Mouse (Mus musculus): ENCODE data around the gene Cdkal1. TPM values are rescaled to one million over a fixed set of nuclear protein-coding genes. Genes with fewer than 3 reads are reported as not detected.

Gene Cdkal1
- polyA plus RNA-seq, 1 experiment from 2014 or later: 25.9 TPM

- H3K4me2 ChIP-seq (ENCODE audit: low read depth, low read length): no peak overlapping the region
- no peaks in the 10 kb centered on the region for H3K36me3 ChIP-seq (ENCODE audit: control insufficient read depth, insufficient read depth, low read length)
- no peak overlapping the region for H3K9ac ChIP-seq (ENCODE audit: low read depth, low read length)
- DNase-seq (ENCODE audit: low spot score): peak; percentile 16
- H3K27me3 ChIP-seq (replicated peaks; ENCODE audit: control insufficient read depth, insufficient read depth, low read length): no peaks in the 10 kb centered on the region
- WGBS: 38% methylated on average over 4 of the region's 4 CpGs
- no peak overlapping the region for H3K27ac ChIP-seq (replicated peaks; ENCODE audit: low read depth, low read length)
- ATAC-seq (ENCODE audit: low read depth): 0 out of 2 replicates have a peak, but pooled peaks have one; percentile 15
- H3K4me1 ChIP-seq (ENCODE audit: control insufficient read depth, insufficient read depth, low read length): 0 out of 2 replicates have a peak, but pooled peaks cover 2% of the 10 kb centered on the region
- H3K9me3 ChIP-seq (ENCODE audit: control insufficient read depth, low read length): no peaks in the 10 kb centered on the region
- H3K4me3 ChIP-seq (ENCODE audit: low read depth, low read length): no peak overlapping the region
Measured at GRCm38 (mm10) chr13:29273693-29274221, 581.7 kb downstream of the Cdkal1 start.

DNA sequence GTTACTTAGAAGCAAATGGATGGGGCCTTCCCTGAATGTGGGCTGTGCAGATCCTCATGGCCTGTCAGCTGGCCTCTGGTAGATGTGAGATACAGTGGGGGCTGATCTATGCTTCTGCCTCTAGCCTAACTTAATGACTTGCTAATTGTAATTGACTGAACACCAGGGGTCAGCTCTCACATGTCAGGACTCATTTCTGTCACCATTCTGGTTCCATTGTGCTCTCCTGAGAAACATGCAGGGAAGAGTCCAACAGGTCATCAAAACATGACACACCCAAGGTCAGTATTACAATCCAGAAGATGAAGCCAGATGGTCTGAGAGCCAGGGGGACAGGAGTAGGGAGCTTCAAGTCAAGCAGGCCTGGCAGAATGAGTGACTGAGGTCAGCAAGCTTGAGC is 584.0 kb downstream of the Cdkal1 start:
- H3K4me3 ChIP-seq (ENCODE audit: low read depth, low read length): no peak overlapping the region
- H3K27ac ChIP-seq (replicated peaks; ENCODE audit: low read depth, low read length): no peak overlapping the region
- no peaks in the 10 kb centered on the region for H3K9me3 ChIP-seq (ENCODE audit: control insufficient read depth, low read length)
- peak; percentile 53; the same call in 1 of the 2 replicates for ATAC-seq (ENCODE audit: low read depth)
- no peak overlapping the region for H3K4me2 ChIP-seq (ENCODE audit: low read depth, low read length)
- no peaks in the 10 kb centered on the region for H3K27me3 ChIP-seq (replicated peaks; ENCODE audit: control insufficient read depth, insufficient read depth, low read length)
- no peaks in the 10 kb centered on the region for H3K36me3 ChIP-seq (ENCODE audit: control insufficient read depth, insufficient read depth, low read length)
- 0 out of 2 replicates have a peak, but pooled peaks cover 2% of the 10 kb centered on the region for H3K4me1 ChIP-seq (ENCODE audit: control insufficient read depth, insufficient read depth, low read length)
- no peak overlapping the region for H3K9ac ChIP-seq (ENCODE audit: low read depth, low read length)
- DNase-seq (ENCODE audit: low spot score): peak; percentile 29

DNA sequence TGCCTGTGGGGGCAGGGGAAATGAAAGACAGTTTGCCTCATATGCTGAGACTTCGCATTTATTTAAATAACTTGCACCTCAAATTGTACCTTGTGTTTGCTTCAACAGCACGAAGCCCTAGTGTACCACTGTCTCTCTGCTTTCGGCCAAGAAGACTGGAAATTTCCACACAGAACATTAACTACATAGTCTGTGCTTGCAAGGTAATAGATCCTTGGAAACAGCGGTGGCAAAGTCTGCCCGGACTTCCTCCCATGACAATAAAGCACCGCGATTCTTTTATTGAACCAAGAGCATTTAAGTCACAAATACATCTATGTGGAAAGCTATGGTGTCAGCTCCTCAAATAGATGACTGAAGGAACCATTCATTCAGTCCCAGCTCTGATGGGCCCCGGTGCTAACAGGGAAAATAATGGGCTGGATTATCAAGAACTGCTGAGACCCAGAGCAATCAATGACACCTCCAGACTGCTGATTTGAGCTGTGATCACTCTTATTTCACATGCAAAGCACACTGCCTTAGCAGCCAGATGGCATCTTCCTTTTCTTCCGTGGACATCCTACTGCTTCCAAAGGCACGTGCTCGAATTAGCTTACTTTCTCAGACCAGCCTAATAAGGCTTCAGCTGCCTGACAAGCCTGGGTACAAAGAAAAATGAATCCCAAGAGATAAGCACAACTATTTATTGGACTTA is 591.3 kb downstream of the Cdkal1 start:
- ATAC-seq (ENCODE audit: low read depth) (no peak), DNase-seq (ENCODE audit: low spot score) (no peak)
- H3K27me3 ChIP-seq (replicated peaks; ENCODE audit: control insufficient read depth, insufficient read depth, low read length): no peaks in the 10 kb centered on the region
- no peak overlapping the region for H3K4me3 ChIP-seq (ENCODE audit: low read depth, low read length)
- H3K36me3 ChIP-seq (ENCODE audit: control insufficient read depth, insufficient read depth, low read length): no peaks in the 10 kb centered on the region
- H3K9ac ChIP-seq (ENCODE audit: low read depth, low read length): no peak overlapping the region
- WGBS: 79% methylated on average over 11 of the region's 11 CpGs
- H3K4me2 ChIP-seq (ENCODE audit: low read depth, low read length): no peak overlapping the region
- no peak overlapping the region for H3K27ac ChIP-seq (replicated peaks; ENCODE audit: low read depth, low read length)
- no peaks in the 10 kb centered on the region for H3K4me1 ChIP-seq (ENCODE audit: control insufficient read depth, insufficient read depth, low read length)
- no peaks in the 10 kb centered on the region for H3K9me3 ChIP-seq (ENCODE audit: control insufficient read depth, low read length)

GRCm38 (mm10) chr13:29262164-29262563 is 593.3 kb downstream of the Cdkal1 start:
- no peak overlapping the region for H3K9ac ChIP-seq (ENCODE audit: low read depth, low read length)
- no peak overlapping the region for H3K27ac ChIP-seq (replicated peaks; ENCODE audit: low read depth, low read length)
- H3K27me3 ChIP-seq (replicated peaks; ENCODE audit: control insufficient read depth, insufficient read depth, low read length): no peaks in the 10 kb centered on the region
- no peaks in the 10 kb centered on the region for H3K36me3 ChIP-seq (ENCODE audit: control insufficient read depth, insufficient read depth, low read length)
- H3K4me3 ChIP-seq (ENCODE audit: low read depth, low read length): no peak overlapping the region
- no peak for ATAC-seq (ENCODE audit: low read depth)
- no peaks in the 10 kb centered on the region for H3K4me1 ChIP-seq (ENCODE audit: control insufficient read depth, insufficient read depth, low read length)
- no peak for DNase-seq (ENCODE audit: low spot score)
- WGBS: 87% methylated on average over 4 of the region's 4 CpGs
- no peaks in the 10 kb centered on the region for H3K9me3 ChIP-seq (ENCODE audit: control insufficient read depth, low read length)
- no peak overlapping the region for H3K4me2 ChIP-seq (ENCODE audit: low read depth, low read length)

GRCm38 (mm10) chr13:29248535-29248934 is 606.9 kb downstream of the Cdkal1 start:
- 89% methylated on average over 4 of the region's 4 CpGs for WGBS
- H3K27me3 ChIP-seq (replicated peaks; ENCODE audit: control insufficient read depth, insufficient read depth, low read length): no peaks in the 10 kb centered on the region
- DNase-seq (ENCODE audit: low spot score) (no peak), ATAC-seq (ENCODE audit: low read depth) (no peak)
- H3K9ac ChIP-seq (ENCODE audit: low read depth, low read length): no peak overlapping the region
- H3K4me1 ChIP-seq (ENCODE audit: control insufficient read depth, insufficient read depth, low read length): no peaks in the 10 kb centered on the region
- H3K4me2 ChIP-seq (ENCODE audit: low read depth, low read length): no peak overlapping the region
- no peaks in the 10 kb centered on the region for H3K9me3 ChIP-seq (ENCODE audit: control insufficient read depth, low read length)
- no peaks in the 10 kb centered on the region for H3K36me3 ChIP-seq (ENCODE audit: control insufficient read depth, insufficient read depth, low read length)
- H3K4me3 ChIP-seq (ENCODE audit: low read depth, low read length): no peak overlapping the region
- no peak overlapping the region for H3K27ac ChIP-seq (replicated peaks; ENCODE audit: low read depth, low read length)

GRCm38 (mm10) chr13:29247800-29248199 is 607.7 kb downstream of the Cdkal1 start:
- Histone ChIP-seq H3K36me3 (ENCODE audit: control insufficient read depth, insufficient read depth, low read length) (no peaks in the 10 kb centered on the region), H3K27ac (replicated peaks; ENCODE audit: low read depth, low read length) (no peak overlapping the region), H3K4me1 (ENCODE audit: control insufficient read depth, insufficient read depth, low read length) (no peaks in the 10 kb centered on the region), H3K4me2 (ENCODE audit: low read depth, low read length) (no peak overlapping the region), H3K9me3 (ENCODE audit: control insufficient read depth, low read length) (no peaks in the 10 kb centered on the region), H3K4me3 (ENCODE audit: low read depth, low read length) (no peak overlapping the region), H3K27me3 (replicated peaks; ENCODE audit: control insufficient read depth, insufficient read depth, low read length) (no peaks in the 10 kb centered on the region), H3K9ac (ENCODE audit: low read depth, low read length) (no peak overlapping the region)
- 54% methylated on average over 3 of the region's 3 CpGs for WGBS
- peak; percentile 26 for DNase-seq (ENCODE audit: low spot score)
- no peak; the same call in 1 of the 2 replicates for ATAC-seq (ENCODE audit: low read depth)

DNA sequence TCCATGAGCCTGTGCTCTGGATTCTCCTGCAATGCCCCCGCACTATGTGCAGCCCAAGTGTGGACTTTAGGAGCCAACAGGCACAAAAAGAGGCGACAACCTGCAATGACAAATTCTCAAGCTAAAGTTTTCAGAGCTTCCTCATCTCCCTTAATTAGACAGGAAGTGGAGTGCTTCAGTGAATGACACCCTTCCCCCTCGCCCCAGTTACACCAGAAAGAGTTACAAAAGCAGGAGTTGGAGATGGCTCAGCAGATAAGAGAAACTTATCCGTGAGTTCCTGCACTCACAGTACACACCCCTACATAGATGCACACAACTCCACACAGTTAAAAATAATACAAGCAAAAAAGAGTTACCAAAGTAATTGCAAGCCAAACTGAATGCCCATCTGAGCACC is 620.4 kb downstream of the Cdkal1 start:
- no peaks in the 10 kb centered on the region for H3K27me3 ChIP-seq (replicated peaks; ENCODE audit: control insufficient read depth, insufficient read depth, low read length)
- H3K4me1 ChIP-seq (ENCODE audit: control insufficient read depth, insufficient read depth, low read length): no peaks in the 10 kb centered on the region; the same call in 1 of the 2 replicates
- H3K4me2 ChIP-seq (ENCODE audit: low read depth, low read length): no peak overlapping the region
- 69% methylated on average over 4 of the region's 4 CpGs for WGBS
- H3K4me3 ChIP-seq (ENCODE audit: low read depth, low read length): no peak overlapping the region
- H3K9me3 ChIP-seq (ENCODE audit: control insufficient read depth, low read length): peaks cover 11% of the 10 kb centered on the region
- no peaks in the 10 kb centered on the region for H3K36me3 ChIP-seq (ENCODE audit: control insufficient read depth, insufficient read depth, low read length)
- no peak overlapping the region for H3K27ac ChIP-seq (replicated peaks; ENCODE audit: low read depth, low read length)
- no peak overlapping the region for H3K9ac ChIP-seq (ENCODE audit: low read depth, low read length)
- DNase-seq (ENCODE audit: low spot score) (no peak), ATAC-seq (ENCODE audit: low read depth) (no peak)

GRCm38 (mm10) chr13:29234442-29234841 is 621.0 kb downstream of the Cdkal1 start:
- ATAC-seq (ENCODE audit: low read depth): no peak
- H3K4me2 ChIP-seq (ENCODE audit: low read depth, low read length): no peak overlapping the region
- no peaks in the 10 kb centered on the region for H3K36me3 ChIP-seq (ENCODE audit: control insufficient read depth, insufficient read depth, low read length)
- no peak overlapping the region for H3K4me3 ChIP-seq (ENCODE audit: low read depth, low read length)
- H3K27me3 ChIP-seq (replicated peaks; ENCODE audit: control insufficient read depth, insufficient read depth, low read length): no peaks in the 10 kb centered on the region
- 80% methylated on average over 4 of the region's 4 CpGs for WGBS
- no peak for DNase-seq (ENCODE audit: low spot score)
- H3K4me1 ChIP-seq (ENCODE audit: control insufficient read depth, insufficient read depth, low read length): no peaks in the 10 kb centered on the region; the same call in 1 of the 2 replicates
- H3K9me3 ChIP-seq (ENCODE audit: control insufficient read depth, low read length): peaks cover 11% of the 10 kb centered on the region
- no peak overlapping the region for H3K9ac ChIP-seq (ENCODE audit: low read depth, low read length)
- no peak overlapping the region for H3K27ac ChIP-seq (replicated peaks; ENCODE audit: low read depth, low read length)

DNA sequence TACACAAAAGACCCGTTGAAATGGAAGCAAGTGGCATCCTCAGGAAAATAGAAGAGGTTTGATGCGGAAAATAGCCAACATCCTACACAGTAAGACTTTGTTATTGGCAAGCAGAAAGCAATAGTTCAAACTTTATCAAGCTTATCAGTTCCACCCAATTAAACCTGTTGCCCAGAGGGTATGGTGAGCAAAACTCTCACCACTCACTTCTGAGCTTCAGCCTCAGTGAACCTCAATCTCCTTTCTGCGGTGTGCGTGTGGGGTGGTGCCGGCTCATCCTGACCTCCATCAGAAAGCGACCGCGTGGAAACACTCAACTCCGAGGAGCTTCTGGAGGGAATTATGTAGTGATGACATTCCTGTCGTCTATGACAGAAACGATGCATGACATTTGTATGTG is 621.5 kb downstream of the Cdkal1 start:
- Histone ChIP-seq H3K9ac (ENCODE audit: low read depth, low read length) (no peak overlapping the region), H3K27ac (replicated peaks; ENCODE audit: low read depth, low read length) (no peak overlapping the region), H3K27me3 (replicated peaks; ENCODE audit: control insufficient read depth, insufficient read depth, low read length) (no peaks in the 10 kb centered on the region), H3K4me2 (ENCODE audit: low read depth, low read length) (no peak overlapping the region), H3K36me3 (ENCODE audit: control insufficient read depth, insufficient read depth, low read length) (no peaks in the 10 kb centered on the region), H3K4me3 (ENCODE audit: low read depth, low read length) (no peak overlapping the region), H3K4me1 (ENCODE audit: control insufficient read depth, insufficient read depth, low read length) (no peaks in the 10 kb centered on the region; the same call in 1 of the 2 replicates), H3K9me3 (ENCODE audit: control insufficient read depth, low read length) (peaks cover 11% of the 10 kb centered on the region)
- DNase-seq (ENCODE audit: low spot score) (no peak), ATAC-seq (ENCODE audit: low read depth) (no peak)
- WGBS: 66% methylated on average over 11 of the region's 11 CpGs
